Mouse (Mus musculus) small intestine, adult 2 months (tissue): ENCODE data around the gene Mthfd1.

Source experiments
- CTCF ChIP-seq: fragments of 200-500 bp; IDR thresholded peaks from 2 replicates; pipeline ENCODE4 v1.5.1; 2012; ENCODE audit warnings: low read depth, mild to moderate bottlenecking, control low read depth, inconsistent platforms, low read length, moderate library complexity, mixed read lengths; ENCODE audit not compliant: insufficient replicate concordance, insufficient read length; ENCODE audit errors: extremely low read depth
- POLR2A ChIP-seq: fragments of 200-500 bp; IDR thresholded peaks from 2 replicates; pipeline ENCODE4 v1.6.1; 2012; ENCODE audit warnings: low read depth, mild to moderate bottlenecking, control low read depth, inconsistent platforms, low read length, moderate library complexity

GRCm38 (mm10) chr12:76272610-76273524 lies 17.8 kb downstream of the Mthfd1 start:
- TF ChIP-seq CTCF (no peak), POLR2A (no peak)
